Mouse (Mus musculus): ENCODE data around the gene Olfr403.
"Not testable (repeated sequence)": the region's sequence is repeated elsewhere in the genome, so short reads cannot be mapped to it uniquely, and the experiment has no call there.

Olfr403 gene

GRCm38 (mm10) chr11:74185949-74186348 lies at the start of gene Olfr403:
TSS of gene Olfr403 (plus strand) at chr11:74186249.
- ChIA-PET CTCF (no interaction called here), POLR2A (no interaction called here)

- CTCF ChIA-PET, POLR2A ChIA-PET: not testable (repeated sequence)
Measured at GRCm38 (mm10) chr11:74140001-74140400, 46.0 kb upstream of the Olfr403 start.

- POLR2A ChIA-PET, result no interaction called here
- CTCF ChIA-PET, result no interaction called here
Measured at GRCm38 (mm10) chr11:74145866-74146265, 40.2 kb upstream of the Olfr403 start.

GRCm38 (mm10) chr11:74153229-74153628 lies 32.8 kb upstream of the Olfr403 start, which contains the start of gene Olfr402:
TSS of gene Olfr402 (plus strand) at chr11:74153529.
- POLR2A ChIA-PET, result no interaction called here
- CTCF ChIA-PET, result no interaction called here

- POLR2A ChIA-PET, result no interaction called here
- CTCF ChIA-PET, result no interaction called here
Measured at GRCm38 (mm10) chr11:74168771-74169170, 17.3 kb upstream of the Olfr403 start.

GRCm38 (mm10) chr11:74183168-74183567 lies 2.9 kb upstream of the Olfr403 start:
- ChIA-PET POLR2A (no interaction called here), CTCF (no interaction called here)

GRCm38 (mm10) chr11:74183745-74184144 lies 2.3 kb upstream of the Olfr403 start:
- ChIA-PET CTCF (no interaction called here), POLR2A (no interaction called here)

GRCm38 (mm10) chr11:74211279-74211678 lies 25.2 kb downstream of the Olfr403 start, which contains the start of gene Olfr43:
TSS of gene Olfr43 (minus strand) at chr11:74211379.
- ChIA-PET CTCF (no interaction called here), POLR2A (no interaction called here)

GRCm38 (mm10) chr11:74241201-74241600 lies 55.2 kb downstream of the Olfr403 start:
- POLR2A ChIA-PET, result no interaction called here

More at GRCm38 (mm10) chr11:74241201-74241600, 55.2 kb downstream of the Olfr403 start:
- CTCF ChIA-PET, result no interaction called here

Measured in embryonic stem cell, embryonic (primary cell).